Mouse (Mus musculus) right cerebral cortex, postnatal 10 days (tissue): Measurements from ENCODE around the gene Msi1.
"Not testable (repeated sequence)": the region's sequence is repeated elsewhere in the genome, so short reads cannot be mapped to it uniquely, and the experiment has no call there.

ENCODE experiments used
- DNase-seq, 2 experiments: peaks; one replicate each; pipeline ENCODE4 v3.0.0; 2021; ENCODE audit warnings: low spot score in 2 of 2

Msi1 gene

DNA sequence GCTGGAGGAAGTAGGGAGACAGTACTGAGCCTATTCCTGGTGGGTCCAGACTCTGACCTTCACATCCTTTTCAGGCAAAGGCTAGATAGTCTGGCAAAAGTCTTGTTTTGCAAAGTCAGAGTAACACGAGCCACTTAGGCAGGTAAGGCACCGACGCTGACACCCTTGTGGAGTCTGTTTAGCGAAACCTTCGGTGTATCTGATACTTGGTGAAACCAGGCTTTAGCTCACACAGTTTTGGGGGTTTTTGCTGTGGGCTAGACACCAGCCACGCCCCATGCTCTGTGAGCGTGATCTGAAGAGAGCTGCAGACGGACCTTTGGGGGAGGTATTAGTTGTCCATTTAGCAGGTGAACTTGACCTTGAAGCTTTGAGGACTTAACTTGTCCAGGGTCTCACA, 3.8 kb downstream of the Msi1 start:
- no peak for DNase-seq

- no peak for DNase-seq
Observed at GRCm38 (mm10) chr5:115434280-115434852, 5.0 kb downstream of the Msi1 start.

GRCm38 (mm10) chr5:115434853-115435754, 5.7 kb downstream of the Msi1 start:
- DNase-seq = no peak

DNA sequence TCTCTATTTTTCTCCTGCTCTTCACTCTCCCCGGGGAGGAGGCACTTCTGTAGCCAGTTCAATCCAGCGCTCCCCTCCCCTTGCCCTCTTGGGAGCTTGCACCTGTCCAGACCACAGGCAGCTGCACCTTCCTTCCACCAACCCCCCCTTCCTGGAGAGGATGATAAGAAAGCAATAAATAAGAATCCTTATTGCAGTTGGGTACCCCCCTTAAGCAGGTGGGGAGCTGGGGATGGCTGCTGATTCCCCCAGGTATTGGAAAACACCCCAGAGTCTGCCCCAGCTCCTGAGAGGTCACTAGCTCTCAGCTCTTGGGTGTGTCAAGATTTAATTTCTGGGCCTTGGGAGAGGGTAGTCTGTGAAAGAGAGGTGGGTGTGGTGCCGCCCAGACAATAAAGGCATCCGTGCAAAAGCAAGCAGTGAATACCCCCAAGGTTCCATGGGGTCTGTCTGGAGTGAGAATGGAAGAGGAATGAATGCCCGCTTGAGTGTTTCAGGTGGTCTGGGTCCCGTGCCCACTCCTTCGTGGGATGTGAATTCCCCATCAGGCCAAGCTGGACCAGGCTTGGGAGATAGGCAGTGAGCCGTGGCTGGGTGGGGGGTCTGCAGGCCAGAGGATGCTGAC, 6.5 kb downstream of the Msi1 start:
- DNase-seq = no peak

GRCm38 (mm10) chr5:115436421-115437124, 7.2 kb downstream of the Msi1 start:
- DNase-seq = peak; percentile 94 to 96

- no peak for DNase-seq
Observed at GRCm38 (mm10) chr5:115437242-115437944, 8.0 kb downstream of the Msi1 start.

- DNase-seq = no peak
Observed at GRCm38 (mm10) chr5:115437945-115438315, 8.5 kb downstream of the Msi1 start.

- DNase-seq = no peak
Observed at GRCm38 (mm10) chr5:115438667-115439066, 9.3 kb downstream of the Msi1 start.

GRCm38 (mm10) chr5:115441205-115441849, 11.9 kb downstream of the Msi1 start:
- DNase-seq = peak; percentile 85 to 88

DNA sequence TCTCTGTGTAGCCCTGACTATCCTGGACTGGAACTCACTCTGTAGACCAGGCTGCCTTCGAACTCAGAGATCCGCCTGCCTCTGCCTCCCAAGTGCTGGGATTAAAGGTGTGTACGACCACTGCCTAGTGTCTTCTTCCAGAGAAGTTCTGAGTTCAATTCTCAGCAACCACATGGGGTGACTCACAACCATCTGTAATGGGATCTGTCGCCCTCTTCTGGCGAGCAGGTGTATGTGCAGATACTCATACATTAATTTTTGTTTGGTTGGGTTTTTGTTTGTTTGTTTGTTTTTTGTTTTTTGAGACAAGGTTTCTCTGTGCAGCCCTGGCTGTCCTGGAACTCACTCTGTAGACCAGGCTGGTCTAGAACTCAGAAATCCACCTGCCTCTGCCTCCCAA, 13.3 kb downstream of the Msi1 start:
- DNase-seq = not testable (repeated sequence)

GRCm38 (mm10) chr5:115444130-115444529, 14.7 kb downstream of the Msi1 start:
- no peak for DNase-seq

DNA sequence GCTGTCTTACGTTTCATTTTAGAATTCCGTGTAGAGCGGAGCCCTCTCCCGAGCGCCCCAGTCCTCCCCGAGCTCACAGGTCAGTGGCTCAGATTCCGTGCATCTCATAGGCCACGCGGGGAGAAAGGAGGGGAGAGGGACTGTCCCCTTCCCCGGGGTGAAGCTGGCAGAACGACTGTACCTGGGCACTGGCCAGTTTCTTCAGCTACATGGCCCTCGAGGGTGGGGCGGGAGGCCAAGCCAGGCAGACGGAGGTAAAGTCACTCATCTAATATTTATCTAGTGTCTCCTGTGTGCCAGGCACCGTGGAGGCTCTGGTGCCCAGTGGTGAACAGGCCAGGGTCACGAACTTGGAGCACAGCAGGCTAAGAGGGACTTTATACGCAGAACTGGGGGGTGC, 17.7 kb downstream of the Msi1 start:
- no peak for DNase-seq

DNA sequence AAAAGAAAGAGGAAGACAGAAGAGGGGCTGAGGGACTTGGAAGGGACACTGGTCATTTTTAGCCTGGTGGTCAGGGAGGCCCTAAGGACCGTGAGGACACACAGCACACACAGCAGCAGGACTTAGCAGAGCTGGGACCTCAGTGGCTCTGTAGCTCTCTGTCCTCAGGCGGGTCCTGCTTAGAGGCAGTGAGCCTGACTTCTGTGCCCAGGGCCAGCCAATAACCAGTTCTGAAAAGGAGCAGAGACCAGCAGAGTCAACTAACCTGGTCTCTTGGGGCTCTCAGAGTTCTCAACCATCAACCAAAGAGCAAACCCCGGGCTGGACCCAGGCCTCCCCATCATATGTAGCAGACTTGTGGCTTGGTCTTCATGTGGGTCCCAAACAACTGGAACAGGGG, 19.8 kb downstream of the Msi1 start:
- no peak for DNase-seq

DNA sequence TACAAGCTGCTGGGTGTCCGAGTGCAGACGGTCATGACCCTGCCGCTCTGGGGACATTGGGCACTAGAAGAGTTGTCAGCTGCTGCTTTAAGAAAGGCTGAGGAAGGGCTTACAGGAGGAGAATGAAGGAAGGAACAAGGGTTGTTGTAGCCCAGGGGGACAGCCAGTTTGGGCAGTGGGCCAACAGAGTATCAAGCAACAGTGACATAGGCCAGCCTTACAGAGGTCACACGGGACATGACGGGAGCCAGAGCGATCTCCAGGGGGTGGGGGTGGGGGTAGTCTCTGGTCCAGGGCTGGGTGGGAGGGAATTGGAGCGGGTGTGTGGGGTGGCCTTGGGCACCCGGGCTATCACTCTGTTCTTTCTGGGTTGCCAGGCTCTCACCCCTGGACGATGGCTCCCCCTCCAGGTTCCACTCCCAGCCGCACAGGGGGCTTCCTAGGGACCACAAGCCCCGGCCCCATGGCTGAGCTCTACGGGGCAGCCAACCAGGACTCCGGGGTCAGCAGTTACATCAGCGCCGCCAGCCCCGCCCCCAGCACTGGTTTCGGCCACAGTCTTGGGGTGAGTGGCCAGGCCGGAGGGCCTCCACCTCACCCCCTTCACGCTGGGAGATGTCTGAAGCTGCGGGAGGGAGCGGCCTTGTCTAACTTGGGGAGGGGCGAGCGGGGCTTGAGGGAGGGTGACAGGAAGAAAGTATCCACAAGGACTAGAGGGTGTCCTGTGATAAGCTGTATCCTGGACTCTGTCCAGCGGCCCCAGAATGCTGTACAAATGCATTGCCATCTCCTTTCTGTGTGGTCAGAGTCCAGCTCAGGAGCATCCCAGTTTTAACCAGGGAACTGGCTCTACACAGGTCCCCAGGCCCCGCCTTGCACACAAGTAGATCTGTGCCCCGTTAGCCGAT, 21.3 kb downstream of the Msi1 start:
- no peak for DNase-seq

DNA sequence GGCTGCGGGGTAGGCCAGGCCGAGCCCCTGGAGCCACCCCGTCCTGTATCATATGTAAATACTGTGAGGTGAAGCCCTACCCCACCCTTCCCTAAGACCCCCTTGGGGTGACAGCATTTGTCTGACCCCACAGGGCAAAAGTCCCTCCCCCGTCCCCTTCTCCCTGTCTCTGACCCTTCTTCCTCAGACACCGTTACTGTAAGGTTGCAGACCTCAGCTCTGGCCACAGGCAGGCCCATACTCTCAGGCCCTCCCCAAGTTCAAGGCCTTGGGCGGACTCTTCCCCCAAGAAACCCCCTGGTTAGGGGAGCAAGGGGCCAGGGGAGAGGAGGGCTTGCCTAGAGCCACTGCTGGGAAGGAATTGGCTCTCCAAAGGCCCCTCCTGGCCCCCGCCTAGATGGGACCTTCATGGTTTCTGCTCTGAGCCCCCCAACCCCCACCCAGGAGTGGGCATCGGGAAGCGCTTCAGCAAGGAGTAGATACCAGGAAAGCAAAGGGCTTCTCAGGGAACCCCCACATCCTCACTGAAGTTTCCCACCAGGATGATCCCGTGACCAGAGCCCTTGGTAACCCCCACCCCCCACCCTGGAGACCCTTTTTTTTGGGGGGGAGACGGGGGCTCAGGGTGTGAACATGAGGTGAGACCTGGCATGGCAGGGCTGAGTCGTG, 25.2 kb downstream of the Msi1 start:
- DNase-seq = no peak

GRCm38 (mm10) chr5:115455838-115456237, 26.4 kb downstream of the Msi1 start:
- DNase-seq = no peak

DNA sequence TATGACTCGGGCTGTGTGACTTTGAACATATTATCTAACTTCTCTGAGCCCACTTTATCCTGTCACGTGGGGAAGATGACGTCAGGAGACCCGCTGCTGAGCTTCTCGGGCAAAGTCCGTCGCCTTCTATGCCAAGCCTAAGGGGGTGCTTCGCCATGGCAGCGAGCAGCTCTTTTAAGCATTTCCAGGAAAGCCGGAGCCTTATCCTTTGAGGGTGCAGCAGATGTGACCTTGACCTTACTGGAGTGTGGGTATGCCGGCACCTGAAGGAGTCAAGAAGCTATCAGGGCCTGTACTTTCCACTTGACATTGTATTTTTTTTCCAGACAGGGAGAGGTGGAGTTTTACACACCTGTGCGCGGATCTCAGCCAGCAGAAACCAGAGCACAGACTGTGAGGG, 29.5 kb downstream of the Msi1 start:
- DNase-seq = no peak

GRCm38 (mm10) chr5:115464408-115465115, 35.2 kb downstream of the Msi1 start:
- no peak for DNase-seq
